Mouse (Mus musculus) thymus, adult 2 months (tissue): ENCODE data around the gene Galnt15.

ENCODE experiments used
- CTCF ChIP-seq: fragments of 200-500 bp; IDR thresholded peaks from 2 replicates; pipeline ENCODE4 v1.5.1; 2012; ENCODE audit warnings: mild to moderate bottlenecking, control low read depth, low read length, moderate library complexity, borderline replicate concordance; ENCODE audit not compliant: control insufficient read depth, poor library complexity, insufficient read depth; ENCODE audit errors: extremely low read depth
- POLR2A ChIP-seq: fragments of 200-500 bp; IDR thresholded peaks from 2 replicates; pipeline ENCODE4 v1.6.1; 2012; ENCODE audit warnings: mild to moderate bottlenecking, low read length, control low read depth, moderate library complexity; ENCODE audit not compliant: control insufficient read depth, poor library complexity, insufficient read depth; ENCODE audit errors: extremely low read depth

- TF ChIP-seq CTCF (no peak), POLR2A (no peak)
Measured at GRCm38 (mm10) chr14:32029411-32029992, 713 bp downstream of the Galnt15 start.
